Mouse (Mus musculus) bone marrow macrophage, adult 2 months (primary cell): ENCODE data around the gene Siah3.

Experiments
- CTCF ChIP-seq: IDR thresholded peaks from 2 replicates; pipeline ENCODE4 v1.5.1; 2012; ENCODE audit warnings: low read depth, mild to moderate bottlenecking, low read length, moderate library complexity
- POLR2A ChIP-seq: IDR thresholded peaks from 2 replicates; pipeline ENCODE4 v1.6.1; 2012; ENCODE audit warnings: mild to moderate bottlenecking, low read depth, low read length, borderline replicate concordance

DNA sequence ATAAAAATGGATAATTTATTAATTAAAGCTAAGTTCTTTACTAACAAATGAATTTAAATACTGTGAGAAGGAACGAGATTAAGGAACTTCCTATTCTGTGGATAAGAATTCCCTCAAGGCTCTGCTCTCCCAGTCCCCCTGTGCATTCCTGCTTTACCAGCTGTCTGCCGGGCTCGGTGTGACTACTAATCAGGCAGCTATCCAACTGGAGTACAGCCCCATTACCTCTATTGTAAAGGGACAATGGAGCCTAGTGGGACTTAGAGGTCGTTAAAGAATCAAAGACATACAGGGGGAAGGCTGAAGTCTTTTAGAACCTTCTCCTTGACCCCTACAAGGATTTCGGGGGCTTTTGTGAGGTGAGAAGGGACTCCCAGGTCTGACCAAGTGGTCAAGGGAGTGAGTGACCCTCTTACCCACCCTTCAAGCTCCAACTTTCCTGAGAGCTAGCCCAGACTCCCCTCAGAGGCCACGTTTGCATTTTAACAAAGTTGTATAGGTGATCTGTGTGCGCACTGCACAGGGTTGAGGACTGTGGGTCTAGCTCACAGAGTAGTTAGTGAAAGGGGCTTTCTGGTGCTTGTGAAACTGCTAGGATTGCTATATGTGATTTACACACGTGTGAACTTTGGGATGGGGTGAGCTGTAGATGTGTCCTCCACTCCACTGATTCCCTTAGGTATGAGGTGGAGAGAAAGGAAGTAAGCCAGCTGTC lies 49.5 kb downstream of the Siah3 start:
- no peak for TF ChIP-seq CTCF
- TF ChIP-seq POLR2A: no peak
